Mouse (Mus musculus): ENCODE results near the gene Atp8b5.

Atp8b5 gene

DNA sequence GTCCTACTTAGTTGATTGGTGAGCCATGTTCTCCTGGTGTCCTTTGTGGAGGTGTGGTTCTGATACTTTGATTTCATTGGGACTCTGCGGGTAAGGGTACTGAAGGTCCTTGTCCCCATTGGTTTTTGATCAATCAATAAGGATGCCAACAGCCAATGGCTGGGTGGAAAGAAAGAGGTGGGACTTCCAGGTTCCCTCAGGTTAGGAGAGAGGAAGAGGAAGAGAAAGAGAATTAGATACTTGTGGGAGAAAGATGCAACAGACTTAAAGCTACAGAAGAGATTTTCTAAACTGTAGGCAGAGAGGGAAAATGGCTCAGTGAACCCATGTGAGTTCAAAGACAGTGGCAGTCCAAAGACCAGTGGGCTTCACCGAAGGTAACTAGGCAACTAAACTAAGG, 60.2 kb downstream of the Atp8b5 start:
- DNase-seq = no peak

DNA sequence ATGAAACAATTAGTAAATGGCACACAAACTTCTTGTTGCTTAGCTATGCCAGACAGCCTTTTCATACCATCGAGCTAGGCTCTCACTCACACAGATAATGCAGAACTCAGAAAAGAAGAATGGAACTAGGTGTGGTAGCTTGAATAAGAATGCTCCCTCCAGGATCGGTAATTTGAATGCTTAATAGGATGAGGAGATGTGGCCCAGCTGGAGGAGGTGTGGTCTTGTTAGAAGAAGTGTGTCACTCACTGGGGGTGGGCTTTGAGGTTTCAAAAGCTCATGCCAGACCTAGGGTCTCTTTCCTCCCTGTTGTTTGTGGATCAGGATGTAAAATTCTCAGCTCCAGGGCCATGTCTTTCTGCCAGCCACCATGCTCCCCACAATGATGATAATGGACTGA, 67.8 kb downstream of the Atp8b5 start:
- no peak for DNase-seq

- no peak for DNase-seq
These were observed 69.2 kb downstream of the Atp8b5 start for GRCm38 (mm10) chr4:43336176-43336575.

DNA sequence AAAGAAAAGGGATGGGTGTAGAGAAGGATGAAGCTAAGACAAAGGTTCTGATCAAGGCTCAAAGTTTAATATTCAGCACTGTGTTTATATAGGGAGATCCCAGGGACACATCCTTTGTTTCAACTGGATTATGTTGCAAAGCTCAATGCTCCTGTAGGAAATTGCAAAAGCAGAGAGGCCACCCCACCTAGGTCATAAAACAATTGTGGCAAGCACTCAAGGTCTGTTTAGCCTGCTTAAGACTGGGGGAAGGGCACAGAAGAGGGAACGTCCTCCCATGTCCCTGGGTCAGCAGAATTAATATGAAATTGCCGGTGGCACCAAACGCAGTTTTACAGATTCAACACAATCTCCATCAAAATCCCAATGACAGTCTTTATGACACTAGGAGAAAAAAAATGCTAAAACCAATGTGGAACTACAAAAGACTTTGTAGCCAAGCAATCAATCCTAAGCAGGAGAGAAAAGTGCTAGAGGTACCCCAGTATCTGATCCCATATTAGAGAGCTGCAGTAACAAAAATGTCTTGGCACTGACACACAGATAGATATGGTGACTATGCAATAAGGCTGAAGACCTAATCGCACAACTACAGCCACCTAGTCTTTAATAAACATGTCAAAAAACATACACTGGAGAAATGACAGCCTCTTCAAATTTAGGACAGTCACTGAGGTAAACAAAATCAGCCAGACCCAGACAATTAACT, 73.3 kb downstream of the Atp8b5 start:
- peak in 1 of 2 experiments; percentile 15 for DNase-seq

- DNase-seq = no peak
These were observed 74.4 kb downstream of the Atp8b5 start for GRCm38 (mm10) chr4:43341276-43341891.

- no peak for DNase-seq
These were observed 75.5 kb downstream of the Atp8b5 start for GRCm38 (mm10) chr4:43342443-43342842.

- no peak for DNase-seq
These were observed 78.0 kb downstream of the Atp8b5 start for GRCm38 (mm10) chr4:43344932-43345331.

GRCm38 (mm10) chr4:43349206-43349605, 82.2 kb downstream of the Atp8b5 start:
- DNase-seq = no peak

DNA sequence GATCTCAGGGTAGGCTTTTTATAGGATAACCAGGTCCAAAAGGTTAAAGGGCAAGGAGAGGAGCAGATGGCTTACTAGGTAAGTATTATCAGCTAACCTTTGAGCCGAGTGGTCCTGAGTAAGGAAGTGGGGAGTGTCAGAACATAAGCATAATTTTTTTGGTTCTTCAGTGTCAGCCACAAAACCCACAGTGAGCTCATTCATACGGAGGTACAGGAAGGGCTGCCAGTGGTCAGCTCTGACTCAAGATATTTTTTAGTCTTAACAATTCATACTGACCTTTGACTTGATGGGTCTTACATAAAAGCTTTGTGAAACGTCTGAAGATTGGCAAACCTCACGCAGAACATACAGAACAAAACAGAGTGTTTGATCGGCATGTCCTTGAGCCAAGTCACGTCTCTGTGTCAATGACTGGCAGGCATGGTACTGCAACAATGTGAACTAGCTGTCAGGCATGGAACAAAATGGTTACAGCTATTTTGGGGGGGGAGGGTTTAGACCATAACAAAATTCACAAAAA, 83.1 kb downstream of the Atp8b5 start:
- no peak for DNase-seq

- DNase-seq = no peak
These were observed 86.7 kb downstream of the Atp8b5 start for GRCm38 (mm10) chr4:43353662-43354061.

- no peak for DNase-seq
These were observed 98.1 kb downstream of the Atp8b5 start for GRCm38 (mm10) chr4:43364914-43365560.

DNA sequence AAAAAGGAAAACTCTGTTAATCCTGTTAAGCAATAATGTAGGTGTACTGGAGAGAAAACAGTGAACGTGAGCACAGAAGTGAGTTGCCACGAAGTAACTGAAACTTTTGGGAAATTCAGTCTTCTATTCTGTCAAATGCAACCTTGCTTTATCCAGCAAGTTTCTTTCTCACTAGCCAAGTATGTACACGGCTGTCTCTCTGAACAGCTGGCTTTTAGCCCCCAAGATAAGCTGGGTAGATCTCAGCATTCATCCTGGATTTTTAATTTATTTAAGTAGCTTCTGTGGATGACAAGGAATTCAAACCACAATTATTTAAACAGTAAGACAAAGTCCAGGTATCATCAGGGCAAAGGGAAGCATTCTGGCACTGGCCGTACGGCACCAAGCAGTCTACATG, 100.3 kb downstream of the Atp8b5 start:
- DNase-seq = no peak

DNA sequence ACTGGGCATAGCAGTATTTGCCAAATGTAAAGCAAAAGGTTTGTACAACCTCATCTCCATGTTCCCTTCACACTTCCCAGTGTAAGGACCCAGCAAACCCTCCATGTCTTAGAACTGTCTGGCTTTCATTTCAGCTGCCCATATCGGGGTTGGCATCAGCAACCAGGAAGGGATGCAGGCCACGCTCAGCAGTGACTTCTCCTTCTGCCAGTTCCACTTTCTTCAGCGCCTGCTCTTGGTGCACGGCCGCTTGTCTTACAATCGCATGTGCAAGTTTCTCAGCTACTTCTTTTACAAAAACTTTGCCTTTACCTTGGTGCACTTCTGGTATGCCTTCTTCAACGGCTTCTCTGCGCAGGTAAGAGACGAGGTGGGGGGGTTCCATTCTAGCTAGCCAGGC, 100.8 kb downstream of the Atp8b5 start:
- no peak for DNase-seq

GRCm38 (mm10) chr4:43371406-43371805, 104.4 kb downstream of the Atp8b5 start:
- no peak for DNase-seq

- peak in 1 of 2 experiments; percentile 32 for DNase-seq
These were observed 105.2 kb downstream of the Atp8b5 start for GRCm38 (mm10) chr4:43372155-43372554.

DNA sequence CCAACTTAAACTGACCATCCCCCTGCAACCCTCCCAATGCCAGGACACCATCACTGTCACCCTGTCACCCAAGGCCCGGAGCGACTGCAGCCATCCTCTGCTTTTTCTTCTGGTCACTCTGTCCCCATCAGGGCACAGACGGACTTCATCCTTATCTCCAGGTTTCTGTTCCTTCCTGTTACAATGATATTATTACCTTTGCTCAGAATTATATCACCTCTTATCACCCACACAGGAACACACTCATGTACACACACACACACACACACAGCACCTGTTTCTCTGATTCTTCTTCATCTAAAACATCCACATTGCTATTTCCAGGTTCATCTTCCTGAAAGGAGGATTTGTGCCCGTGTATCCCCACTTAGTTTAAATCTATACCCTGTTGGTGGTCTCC, 107.3 kb downstream of the Atp8b5 start:
- no peak for DNase-seq

DNA sequence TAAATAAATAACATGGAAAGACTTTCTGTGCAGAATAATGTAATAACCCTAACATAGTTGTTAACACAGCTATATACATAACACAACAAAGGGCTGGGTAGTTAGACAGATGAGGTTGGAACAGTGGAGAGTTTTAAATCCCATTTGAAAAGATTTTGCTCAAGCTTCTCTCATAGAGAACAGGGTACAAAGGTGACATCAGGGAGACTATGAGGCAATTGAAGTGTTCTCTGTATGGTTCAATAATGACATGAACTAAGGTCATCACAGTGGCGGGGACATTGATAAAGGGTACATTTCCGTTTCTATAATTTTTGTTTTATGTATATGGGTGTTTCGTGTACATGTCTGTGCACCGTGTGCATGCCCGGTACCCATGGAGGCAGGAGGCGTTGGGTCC, 112.6 kb downstream of the Atp8b5 start:
- no peak for DNase-seq

GRCm38 (mm10) chr4:43380951-43381350, 114.0 kb downstream of the Atp8b5 start:
- DNase-seq = no peak

DNA sequence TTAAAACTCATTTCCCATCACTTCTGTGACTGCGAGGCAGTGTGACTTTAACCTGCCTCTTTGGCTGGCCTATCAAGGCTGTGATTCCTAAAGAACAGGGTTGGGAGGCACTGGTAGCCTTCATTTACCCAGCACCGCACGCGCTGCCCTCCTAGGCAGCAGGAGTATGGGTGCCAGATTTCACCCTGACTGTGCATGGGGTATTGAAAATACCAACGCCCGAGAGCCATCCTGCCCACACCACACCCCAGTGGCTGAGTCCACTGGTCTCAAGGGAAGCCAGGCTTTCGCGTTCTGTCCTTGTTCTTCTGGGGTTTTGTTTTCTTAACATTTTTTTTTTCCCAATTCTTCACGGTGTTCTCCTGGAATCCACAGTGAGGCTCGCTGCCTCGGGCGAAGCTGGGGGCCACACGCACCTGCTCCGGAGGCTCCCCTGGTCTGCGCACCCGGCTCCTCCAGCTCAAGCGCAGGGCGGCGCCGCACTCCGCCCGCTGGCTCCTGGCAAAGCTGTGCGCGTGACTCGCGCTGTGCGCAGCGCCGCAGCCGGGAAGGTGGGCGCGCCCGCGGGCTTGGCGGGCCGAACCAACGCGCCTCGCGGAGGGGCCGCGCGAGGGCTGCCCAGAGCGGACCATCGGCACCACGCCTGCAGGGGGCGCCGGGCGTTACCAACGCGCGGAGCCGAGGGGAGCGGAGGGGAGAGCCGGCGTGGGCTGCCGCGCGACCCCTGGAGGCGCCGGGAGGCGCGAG, 114.6 kb downstream of the Atp8b5 start, which contains the start of gene Rusc2:
TSS of gene Rusc2 (plus strand) at position 572 of the 747 bp plus-strand sequence.
- peak; percentile 94 to 96 for DNase-seq

DNA sequence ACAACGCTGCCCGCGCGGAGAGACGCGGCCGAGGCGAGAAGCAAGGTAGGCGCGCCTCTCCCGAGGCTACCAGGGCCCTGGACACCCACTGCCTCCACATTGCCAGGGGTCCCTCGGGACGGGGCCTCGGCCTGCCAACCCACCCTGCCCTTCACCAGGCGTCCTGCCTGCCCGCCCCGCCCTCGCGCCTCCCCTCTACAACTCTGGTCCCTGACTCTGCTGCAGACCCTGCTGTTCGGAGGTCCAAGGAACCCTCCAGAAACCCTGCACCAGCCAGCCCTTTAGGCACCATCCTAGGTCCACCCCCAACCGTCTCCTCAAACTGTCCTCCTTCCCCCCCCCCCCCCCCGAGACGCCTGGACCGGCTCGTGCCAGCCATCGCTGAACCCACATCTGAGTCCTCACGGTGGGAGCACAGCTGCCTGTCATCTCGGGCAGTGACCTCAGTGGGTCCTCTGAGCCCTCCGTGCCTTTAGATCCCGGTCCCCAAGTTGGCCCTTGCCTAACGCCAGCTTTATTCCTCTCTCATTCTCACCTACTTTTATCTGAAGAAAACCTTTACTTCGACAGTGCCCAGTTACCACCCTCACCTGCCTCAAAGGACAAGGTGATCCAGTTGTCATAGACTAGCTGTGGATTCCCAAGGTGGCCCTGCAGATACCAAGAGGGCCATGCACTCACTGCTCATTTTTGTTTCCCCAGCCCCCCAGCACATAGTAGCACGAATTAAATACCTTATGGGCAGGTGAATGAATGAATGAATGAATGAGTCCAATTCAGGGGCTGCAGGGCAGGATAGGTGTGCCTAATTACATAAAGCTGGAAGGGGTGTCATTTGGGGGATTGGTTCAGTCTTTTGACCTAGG, 115.4 kb downstream of the Atp8b5 start:
- DNase-seq = no peak

DNA sequence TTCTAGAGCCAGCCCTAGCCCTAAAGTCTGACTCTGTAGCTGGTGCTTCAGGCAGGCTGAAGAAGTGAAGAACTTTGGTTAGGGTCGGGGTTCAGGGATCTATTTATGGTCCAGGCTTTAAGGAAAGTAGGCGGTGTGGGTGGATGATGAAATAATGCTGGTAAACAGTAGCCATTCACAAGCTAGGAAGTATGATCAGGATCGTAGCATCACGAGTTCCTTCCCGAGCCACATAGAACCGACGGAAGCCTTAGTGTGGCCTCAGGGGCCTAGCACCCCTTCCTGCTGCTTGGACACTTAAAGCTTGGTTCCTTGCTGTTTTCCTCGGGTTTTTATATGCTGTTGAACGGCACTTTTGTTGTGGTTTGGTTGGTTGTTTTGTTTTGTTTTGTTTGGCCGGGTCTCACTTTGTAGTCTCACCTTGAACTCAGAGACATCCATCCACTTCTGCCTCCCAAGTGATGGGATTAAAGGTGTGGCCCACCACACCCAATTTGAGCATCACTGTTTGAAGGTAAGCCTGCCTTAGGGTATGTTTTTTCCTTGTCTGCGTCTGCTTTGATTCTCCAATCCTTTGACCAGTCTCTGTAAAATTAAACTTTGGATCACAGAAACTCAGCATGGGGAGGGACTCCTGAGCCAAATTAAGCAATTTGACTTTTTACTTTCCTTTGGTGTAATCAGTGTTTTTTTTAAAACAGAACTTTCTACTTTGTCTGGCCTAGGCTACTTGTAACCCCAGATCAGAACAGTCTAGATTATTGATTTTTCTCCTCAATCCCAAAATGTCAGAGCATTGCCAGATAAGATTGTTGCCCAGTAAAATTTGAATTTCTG, 116.5 kb downstream of the Atp8b5 start:
- peak in 1 of 2 experiments; percentile 19 for DNase-seq
